In the genomic region with DNA sequence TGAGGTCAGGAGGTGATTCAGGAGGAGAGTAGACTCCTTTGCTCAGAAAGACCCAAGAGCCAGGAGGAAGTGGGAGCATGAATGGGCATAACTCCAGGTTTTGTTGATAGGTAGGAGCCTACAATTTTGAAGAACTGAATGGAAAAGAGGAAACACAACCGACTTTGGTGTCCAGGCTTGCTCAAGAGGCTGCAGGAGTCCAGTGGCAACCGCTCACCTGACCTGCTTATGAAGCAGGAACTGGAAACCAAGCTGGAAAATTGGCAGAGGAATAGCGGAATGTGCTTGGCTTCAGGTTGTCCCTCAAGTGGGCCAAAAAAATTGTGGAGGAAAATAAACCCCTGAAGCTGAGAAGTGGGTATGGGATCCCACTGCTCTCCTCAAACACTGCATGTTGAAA, we compare ENCODE assay signal across 21 mouse cellular contexts.
DNase-seq lines count a peak whose midpoint lies in the region; ATAC-seq lines count a peak whose summit lies in the region.
"Had no signal": no experiment of that assay in that cellular context is flagged by ENCODE, and none has a peak within 500 bp of the region (broad histone marks: within the 10 kb centered on the region; RNA-seq: fewer than 3 reads in every experiment).

No protein-coding gene starts in this region.

- H3K27ac ChIP-seq in heart, embryonic 10.5 days: no peak overlapping the region
- H3K27ac ChIP-seq: forebrain, embryonic 15.5 days; hindbrain, embryonic 14.5 days; layer of hippocampus, adult 2 months; limb, embryonic 15.5 days; neural tube, embryonic 12.5 days had no signal

- no peak overlapping the region for H3K4me3 ChIP-seq in heart, embryonic 10.5 days
- H3K4me3 ChIP-seq: erythroblast, embryonic 14.5 days; forebrain, embryonic 15.5 days; heart, embryonic 12.5 days; layer of hippocampus, adult 2 months; limb, embryonic 15.5 days; neural tube, embryonic 12.5 days had no signal

- H3K9me3 ChIP-seq in heart, embryonic 10.5 days: no peaks in the 10 kb centered on the region
- H3K9me3 ChIP-seq: forebrain, embryonic 15.5 days; heart, embryonic 12.5 days; limb, embryonic 15.5 days; neural tube, embryonic 12.5 days had no signal

- DNase-seq in cerebellum, adult 8-10 months: no peak
- peak; percentile 53 for DNase-seq in heart, embryonic 10.5 days (ENCODE audit: low spot score)
- DNase-seq in heart, adult 18-20 months: no peak
- DNase-seq in cerebellum, postnatal 10 days: peak; percentile 41 to 45
- no peak for DNase-seq in spleen, postnatal 14 days (ENCODE audit: low spot score in 2 of 2)
- DNase-seq in left cerebral cortex, adult 8-10 months (ENCODE audit: low spot score in 2 of 2): no peak
- DNase-seq: adrenal gland, adult 8-10 months; kidney, adult 8-10 months; kidney, postnatal 14 days; lung, postnatal 14 days; thymus, postnatal 14 days had no signal

- no peaks in the 10 kb centered on the region for H3K27me3 ChIP-seq in heart, embryonic 10.5 days (ENCODE audit: insufficient read depth, poor library complexity, severe bottlenecking)
- H3K27me3 ChIP-seq: forebrain, embryonic 15.5 days; heart, embryonic 12.5 days; limb, embryonic 15.5 days; neural tube, embryonic 12.5 days; Patski had no signal

- H3K36me3 ChIP-seq in heart, embryonic 10.5 days: no peaks in the 10 kb centered on the region
- H3K36me3 ChIP-seq: forebrain, embryonic 15.5 days; heart, embryonic 12.5 days; limb, embryonic 15.5 days; neural tube, embryonic 12.5 days had no signal

- WGBS in heart, embryonic 10.5 days: 86% methylated on average over 3 of the region's 3 CpGs

- no peaks in the 10 kb centered on the region for H3K4me1 ChIP-seq in heart, embryonic 10.5 days
- H3K4me1 ChIP-seq: forebrain, embryonic 15.5 days; heart, embryonic 12.5 days; neural tube, embryonic 12.5 days had no signal

- ATAC-seq in cerebellum, adult (ENCODE audit: insufficient number of reproducible peaks, low FRiP score, low TSS enrichment): peak; percentile 68; the same call in 1 of the 2 replicates
- 0 out of 2 replicates have a peak, but pooled peaks have one; percentile 23 for ATAC-seq in megakaryocyte progenitor cell, adult 5-6 weeks (replicated peaks; ENCODE audit: poor library complexity)
- ATAC-seq: forebrain, embryonic 15.5 days; Patski had no signal

Comparison
In these comparisons a context has a peak if more than half of its experiments do, and no peak if none do; other contexts are left out.
1. DNase-seq: peak in heart, embryonic 10.5 days (single experiment) and cerebellum, postnatal 10 days (2 of 2); none in cerebellum, adult 8-10 months (single experiment), heart, adult 18-20 months (0 of 2), spleen, postnatal 14 days (0 of 2) and left cerebral cortex, adult 8-10 months (0 of 2).